Mouse (Mus musculus) spleen, adult 2 months (tissue): ENCODE measurements around the gene Cand1. TPM values are rescaled to one million over a fixed set of nuclear protein-coding genes. Genes with fewer than 3 reads are reported as not detected.

Experiments
- DNase-seq, 2 experiments: peaks; one replicate each; pipeline versions ENCODE4 v3.0.0 to v3.0.0-alpha.2; 2012 to 2021; ENCODE audit warnings: low spot score in 2 of 2, low read depth in 1 of 2
- H3K27ac ChIP-seq: fragments of 200-500 bp; 2 replicates; pipeline ENCODE4 v1.5.1; 2012; ENCODE audit warnings: low read length, inconsistent platforms; ENCODE audit not compliant: insufficient read depth
- H3K27me3 ChIP-seq: fragments of 200-500 bp; 2 replicates; pipeline ENCODE4 v1.6.1; 2012; ENCODE audit warnings: mild to moderate bottlenecking, moderate library complexity, low read length, inconsistent platforms; ENCODE audit not compliant: control insufficient read depth, insufficient read depth
- H3K36me3 ChIP-seq: fragments of 200-500 bp; 2 replicates; pipeline ENCODE4 v1.6.1; 2012; ENCODE audit warnings: mild to moderate bottlenecking, low read length, inconsistent platforms; ENCODE audit not compliant: control insufficient read depth, insufficient read depth
- H3K4me1 ChIP-seq: fragments of 200-500 bp; 2 replicates; pipeline ENCODE4 v1.6.1; 2011; ENCODE audit warnings: inconsistent platforms; ENCODE audit not compliant: control insufficient read depth, insufficient read depth, insufficient read length
- H3K4me3 ChIP-seq: fragments of 200-500 bp; 2 replicates; pipeline ENCODE4 v1.5.1; 2011; ENCODE audit warnings: mild to moderate bottlenecking, inconsistent platforms; ENCODE audit not compliant: insufficient read depth, insufficient read length; ENCODE audit errors: extremely low read depth
- CTCF ChIP-seq: fragments of 200-500 bp; IDR thresholded peaks from 2 replicates; pipeline ENCODE4 v1.5.1; 2011; ENCODE audit warnings: mild to moderate bottlenecking, inconsistent platforms; ENCODE audit not compliant: insufficient read depth, insufficient read length, insufficient replicate concordance; ENCODE audit errors: extremely low read depth
- POLR2A ChIP-seq: fragments of 200-500 bp; IDR thresholded peaks from 2 replicates; pipeline ENCODE4 v1.6.1; 2011; ENCODE audit warnings: low read depth, low read length, inconsistent platforms
- WGBS: fragments of 180-500 bp; shearing (Covaris S2); methylation state at CpG from one replicate; pipeline ENCODE4 v1.1.7; 2018; 5-methylcytosine and 5-hydroxymethylcytosine counted together
- polyA plus RNA-seq: library from polyadenylated mRNA; depleted of rRNA; stranded (reverse); fragments of >200 nt; gene quantifications from 2 replicates; pipeline ENCODE4 v1.2.3, GENCODE M21; 2012

Gene Cand1
- polyA plus RNA-seq, 1 experiment, result 18.5 TPM

GRCm38 (mm10) chr10:119212443-119212842 lies 27.4 kb downstream of the Cand1 start:
- TF ChIP-seq POLR2A (no peak), CTCF (no peak)
- H3K4me3 ChIP-seq, result no peak overlapping the region
- WGBS, result 92% methylated on average over 5 of the region's 5 CpGs

DNA sequence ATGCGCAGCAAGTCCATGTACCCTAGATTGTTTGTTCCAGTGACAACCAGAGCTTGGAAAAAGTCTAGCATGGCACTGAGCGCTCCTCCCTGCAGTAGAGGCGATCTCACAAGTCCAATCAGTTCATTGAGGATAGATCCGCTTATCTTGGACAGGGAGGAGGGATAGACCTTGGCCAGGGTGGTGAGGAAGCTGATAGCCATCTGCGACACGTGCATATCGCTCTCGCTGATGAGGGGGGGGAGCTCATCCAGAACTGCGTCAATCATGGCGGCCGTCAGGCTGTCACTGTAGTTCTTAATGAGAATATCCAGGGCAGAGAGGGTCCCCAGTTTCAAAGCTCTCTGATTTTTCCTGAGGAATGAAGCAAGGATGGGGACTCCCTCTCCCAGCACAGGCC lies 28.6 kb downstream of the Cand1 start:
- Histone ChIP-seq H3K4me1 (no peaks in the 10 kb centered on the region), H3K27ac (no peak overlapping the region), H3K27me3 (no peaks in the 10 kb centered on the region), H3K36me3 (peaks cover 52% of the 10 kb centered on the region), H3K4me3 (no peak overlapping the region)
- DNase-seq, result no peak
- WGBS, result 95% methylated on average over 11 of the region's 11 CpGs
- TF ChIP-seq CTCF, result no peak
- no peak for TF ChIP-seq POLR2A

More at GRCm38 (mm10) chr10:119212443-119212842, 27.4 kb downstream of the Cand1 start:
- Histone ChIP-seq H3K27ac (no peak overlapping the region), H3K4me1 (no peaks in the 10 kb centered on the region), H3K36me3 (peaks cover 55% of the 10 kb centered on the region), H3K27me3 (no peaks in the 10 kb centered on the region)
- no peak for DNase-seq

GRCm38 (mm10) chr10:119206309-119206932 lies 33.4 kb downstream of the Cand1 start:
- H3K27me3 ChIP-seq, result no peaks in the 10 kb centered on the region
- 93% methylated on average over 8 of the region's 8 CpGs for WGBS
- no peak for DNase-seq
- H3K4me3 ChIP-seq, result no peak overlapping the region
- H3K36me3 ChIP-seq, result peaks cover 46% of the 10 kb centered on the region
- H3K27ac ChIP-seq, result no peak overlapping the region
- TF ChIP-seq POLR2A, result no peak
- no peaks in the 10 kb centered on the region for H3K4me1 ChIP-seq

DNA sequence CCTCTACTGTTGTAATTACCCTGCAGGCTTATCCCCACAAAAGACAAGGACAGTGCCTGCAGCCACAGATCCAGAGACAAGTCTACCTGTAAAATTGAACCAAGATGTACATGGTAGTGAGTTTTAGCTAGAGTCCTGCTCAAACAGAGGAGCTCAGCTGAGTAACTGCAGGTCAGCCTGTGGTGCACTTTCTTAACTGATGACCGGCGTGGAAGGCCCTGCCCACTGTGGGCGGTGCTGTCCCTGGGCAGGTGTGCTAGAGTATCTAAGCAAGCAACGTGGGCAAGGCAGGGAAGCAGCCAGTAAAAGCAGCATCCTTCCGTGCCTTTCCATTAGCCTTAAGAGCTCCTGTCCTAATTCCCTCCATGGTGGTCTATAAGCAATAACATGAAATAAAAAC lies 34.6 kb downstream of the Cand1 start:
- 90% methylated on average over 5 of the region's 5 CpGs for WGBS
- Histone ChIP-seq H3K36me3 (peaks cover 39% of the 10 kb centered on the region), H3K4me1 (no peaks in the 10 kb centered on the region), H3K27me3 (no peaks in the 10 kb centered on the region), H3K27ac (no peak overlapping the region), H3K4me3 (no peak overlapping the region)
- TF ChIP-seq POLR2A (no peak), CTCF (no peak)
- no peak for DNase-seq

- peaks cover 35% of the 10 kb centered on the region for H3K36me3 ChIP-seq
- no peak overlapping the region for H3K27ac ChIP-seq
- no peaks in the 10 kb centered on the region for H3K27me3 ChIP-seq
- TF ChIP-seq CTCF (no peak), POLR2A (no peak)
- no peak overlapping the region for H3K4me3 ChIP-seq
- DNase-seq, result no peak
- H3K4me1 ChIP-seq, result no peaks in the 10 kb centered on the region
- 28% methylated on average over 12 of the region's 12 CpGs for WGBS
Observed at GRCm38 (mm10) chr10:119204334-119204946, 35.4 kb downstream of the Cand1 start.

GRCm38 (mm10) chr10:119199864-119200263 lies 40.0 kb downstream of the Cand1 start:
- no peak overlapping the region for H3K27ac ChIP-seq

GRCm38 (mm10) chr10:119198186-119198880 lies 41.5 kb downstream of the Cand1 start:
- Histone ChIP-seq H3K27ac (no peak overlapping the region), H3K27me3 (no peaks in the 10 kb centered on the region), H3K4me3 (no peak overlapping the region), H3K36me3 (peaks cover 13% of the 10 kb centered on the region), H3K4me1 (no peaks in the 10 kb centered on the region)
- DNase-seq, result no peak
- TF ChIP-seq CTCF, result no peak
- no peak for TF ChIP-seq POLR2A
- WGBS, result 93% methylated on average over 9 of the region's 9 CpGs

More at GRCm38 (mm10) chr10:119199864-119200263, 40.0 kb downstream of the Cand1 start:
- DNase-seq, result no peak
- H3K27me3 ChIP-seq, result no peaks in the 10 kb centered on the region
- no peak overlapping the region for H3K4me3 ChIP-seq
- WGBS, result 86% methylated on average over 5 of the region's 5 CpGs
- H3K36me3 ChIP-seq, result peaks cover 14% of the 10 kb centered on the region
- H3K4me1 ChIP-seq, result no peaks in the 10 kb centered on the region
- TF ChIP-seq POLR2A, result no peak
- TF ChIP-seq CTCF, result no peak
